Mouse (Mus musculus) embryonic facial prominence, embryonic 12.5 days (tissue): ENCODE results near the gene D630039A03Rik. TPM values are rescaled to one million over a fixed set of nuclear protein-coding genes. Genes with fewer than 3 reads are reported as not detected.

ENCODE experiments used
- ATAC-seq: fragments of 200-750 bp; cut with Nextera tagmentation; 2 replicates; pipeline ENCODE4 v1.8.0; 2017; ENCODE audit not compliant: insufficient number of reproducible peaks, insufficient read depth, low FRiP score, low TSS enrichment
- H3K27ac ChIP-seq: fragments of 300-500 bp; sonication (generic); 2 replicates; pipeline ENCODE4 v1.5.1; 2016; ENCODE audit warnings: mild to moderate bottlenecking
- H3K27me3 ChIP-seq: fragments of 300-500 bp; sonication (generic); 2 replicates; pipeline ENCODE4 v1.6.1; 2016; ENCODE audit warnings: mild to moderate bottlenecking, moderate library complexity
- H3K36me3 ChIP-seq: fragments of 300-500 bp; sonication (generic); 2 replicates; pipeline ENCODE4 v1.6.1; 2016; ENCODE audit warnings: mild to moderate bottlenecking
- H3K4me1 ChIP-seq: fragments of 300-500 bp; sonication (generic); 2 replicates; pipeline ENCODE4 v1.6.1; 2016
- H3K4me2 ChIP-seq: fragments of 300-500 bp; sonication (generic); replicated peaks from 2 replicates; pipeline ENCODE4 v1.6.1; 2016; ENCODE audit warnings: mild to moderate bottlenecking, moderate library complexity
- H3K4me3 ChIP-seq: fragments of 300-500 bp; sonication (generic); 2 replicates; pipeline ENCODE4 v1.5.1; 2016; ENCODE audit warnings: mild to moderate bottlenecking
- H3K9ac ChIP-seq: fragments of 300-500 bp; sonication (generic); 2 replicates; pipeline ENCODE4 v1.6.1; 2016; ENCODE audit warnings: mild to moderate bottlenecking, moderate library complexity
- H3K9me3 ChIP-seq: fragments of 300-500 bp; sonication (generic); 2 replicates; pipeline ENCODE4 v1.6.1; 2016; ENCODE audit warnings: mild to moderate bottlenecking, moderate library complexity
- WGBS: fragments of 180-500 bp; shearing (Covaris S2); methylation state at CpG from one replicate; pipeline ENCODE4 v1.1.7; 2016; 5-methylcytosine and 5-hydroxymethylcytosine counted together
- polyA plus RNA-seq: library from polyadenylated mRNA; unstranded; fragments of >200 nt; fragmentation: Nextera tagmentation; extraction: Ambion mirVana; gene quantifications from 2 replicates; pipeline ENCODE4 v1.2.1, GENCODE M21; 2016

D630039A03Rik gene
- 0.13 and 0.43 TPM in 2 replicates for polyA plus RNA-seq

GRCm38 (mm10) chr4:57916201-57916661 is at the start of gene D630039A03Rik:
Gene D630039A03Rik (minus strand): TSS chr4:57916297.
- Histone ChIP-seq H3K4me3 (0 out of 2 replicates have a peak within 1 kb of the TSS, but pooled peaks have one; percentile 6), H3K4me1 (peaks cover 21% of the 10 kb centered on the region), H3K9me3 (no peaks in the 10 kb centered on the region), H3K36me3 (no peaks in the 10 kb centered on the region), H3K27me3 (no peaks in the 10 kb centered on the region), H3K27ac (no peak within 1 kb of the TSS), H3K9ac (no peak within 1 kb of the TSS), H3K4me2 (peak within 1 kb of the TSS; percentile 36)
- WGBS: 21% methylated on average over 9 of the region's 9 CpGs
- ATAC-seq: no peak

- no peaks in the 10 kb centered on the region for H3K27me3 ChIP-seq
- H3K4me3 ChIP-seq: no peak overlapping the region
- 94% methylated on average over 4 of the region's 4 CpGs for WGBS
- no peaks in the 10 kb centered on the region for H3K9me3 ChIP-seq
- no peaks in the 10 kb centered on the region for H3K36me3 ChIP-seq
- H3K4me2 ChIP-seq: no peak overlapping the region
- H3K9ac ChIP-seq: no peak overlapping the region
- no peak for ATAC-seq
- H3K4me1 ChIP-seq: no peaks in the 10 kb centered on the region
- no peak overlapping the region for H3K27ac ChIP-seq
These were observed 49.4 kb upstream of the D630039A03Rik start for GRCm38 (mm10) chr4:57965516-57965915.

- ATAC-seq: no peak
These were observed 48.0 kb upstream of the D630039A03Rik start for GRCm38 (mm10) chr4:57964143-57964542.

GRCm38 (mm10) chr4:57959056-57959455 is 43.0 kb upstream of the D630039A03Rik start:
- 87% methylated on average over 8 of the region's 8 CpGs for whole genome bisulfite sequencing
- ATAC-seq: no peak
- H3K4me1 ChIP-seq: peaks cover 24% of the 10 kb centered on the region
- no peak overlapping the region for H3K9ac ChIP-seq
- H3K4me2 ChIP-seq: no peak overlapping the region
- H3K9me3 ChIP-seq: no peaks in the 10 kb centered on the region
- no peaks in the 10 kb centered on the region for H3K27me3 ChIP-seq
- no peak overlapping the region for H3K4me3 ChIP-seq
- H3K27ac ChIP-seq: no peak overlapping the region
- H3K36me3 ChIP-seq: no peaks in the 10 kb centered on the region

More at GRCm38 (mm10) chr4:57964143-57964542, 48.0 kb upstream of the D630039A03Rik start:
- WGBS: 74% methylated on average over 1 of the region's 1 CpGs
- Histone ChIP-seq H3K36me3 (no peaks in the 10 kb centered on the region), H3K4me1 (no peaks in the 10 kb centered on the region), H3K9me3 (no peaks in the 10 kb centered on the region), H3K27ac (no peak overlapping the region), H3K9ac (no peak overlapping the region), H3K4me3 (no peak overlapping the region), H3K4me2 (no peak overlapping the region), H3K27me3 (no peaks in the 10 kb centered on the region)

GRCm38 (mm10) chr4:57958098-57958497 is 42.0 kb upstream of the D630039A03Rik start:
- ATAC-seq: no peak
- no peaks in the 10 kb centered on the region for H3K36me3 ChIP-seq
- no peaks in the 10 kb centered on the region for H3K9me3 ChIP-seq
- WGBS: 59% methylated on average over 9 of the region's 9 CpGs
- H3K4me1 ChIP-seq: peaks cover 30% of the 10 kb centered on the region
- no peak overlapping the region for H3K4me2 ChIP-seq
- H3K27me3 ChIP-seq: no peaks in the 10 kb centered on the region
- no peak overlapping the region for H3K4me3 ChIP-seq
- H3K9ac ChIP-seq: no peak overlapping the region
- no peak overlapping the region for H3K27ac ChIP-seq

GRCm38 (mm10) chr4:57957200-57958085 is 41.3 kb upstream of the D630039A03Rik start:
- Histone ChIP-seq H3K4me1 (peaks cover 30% of the 10 kb centered on the region), H3K36me3 (no peaks in the 10 kb centered on the region), H3K9me3 (no peaks in the 10 kb centered on the region), H3K9ac (0 out of 2 replicates have a peak overlapping the region, but pooled peaks have one; percentile 49), H3K27me3 (no peaks in the 10 kb centered on the region), H3K27ac (peak overlapping the region; percentile 94; the same call in 1 of the 2 replicates), H3K4me2 (peak overlapping the region; percentile 73), H3K4me3 (peak overlapping the region; percentile 85)
- no peak for ATAC-seq
- 38% methylated on average over 11 of the region's 11 CpGs for WGBS

- Histone ChIP-seq H3K4me2 (peak within 1 kb of the TSS; percentile 73), H3K27me3 (no peaks in the 10 kb centered on the region), H3K4me3 (peak within 1 kb of the TSS; percentile 85), H3K36me3 (peaks cover 9% of the 10 kb centered on the region), H3K27ac (peak within 1 kb of the TSS; percentile 94), H3K4me1 (peaks cover 30% of the 10 kb centered on the region), H3K9me3 (peaks cover 3% of the 10 kb centered on the region; the same call in 1 of the 2 replicates), H3K9ac (peak within 1 kb of the TSS; percentile 89)
- peak; percentile 98 for ATAC-seq
- WGBS: under 1% methylated on average over 71 of the region's 71 CpGs
These were observed 40.2 kb upstream of the D630039A03Rik start, which contains the start of gene Txn1 for GRCm38 (mm10) chr4:57956029-57956960. Gene Txn1 (minus strand): TSS chr4:57956411.

GRCm38 (mm10) chr4:57955544-57955958 is 39.5 kb upstream of the D630039A03Rik start:
- H3K36me3 ChIP-seq: peaks cover 16% of the 10 kb centered on the region
- WGBS: under 1% methylated on average over 25 of the region's 25 CpGs
- H3K9ac ChIP-seq: peak overlapping the region; percentile 89
- peak overlapping the region; percentile 73 for H3K4me2 ChIP-seq
- peak overlapping the region; percentile 92 for H3K27ac ChIP-seq
- peaks cover 3% of the 10 kb centered on the region; the same call in 1 of the 2 replicates for H3K9me3 ChIP-seq
- H3K4me1 ChIP-seq: peaks cover 30% of the 10 kb centered on the region
- H3K27me3 ChIP-seq: no peaks in the 10 kb centered on the region
- H3K4me3 ChIP-seq: peak overlapping the region; percentile 85
- ATAC-seq: peak; percentile 44

- Histone ChIP-seq H3K4me2 (peak overlapping the region; percentile 73), H3K9ac (peak overlapping the region; percentile 89), H3K4me3 (peak overlapping the region; percentile 85), H3K4me1 (peaks cover 30% of the 10 kb centered on the region), H3K27ac (peak overlapping the region; percentile 92; the same call in 1 of the 2 replicates), H3K9me3 (peaks cover 3% of the 10 kb centered on the region; the same call in 1 of the 2 replicates), H3K36me3 (peaks cover 22% of the 10 kb centered on the region), H3K27me3 (no peaks in the 10 kb centered on the region)
- no peak for ATAC-seq
- 73% methylated on average over 8 of the region's 8 CpGs for WGBS
These were observed 38.9 kb upstream of the D630039A03Rik start for GRCm38 (mm10) chr4:57954991-57955390.

- H3K9me3 ChIP-seq: peaks cover 3% of the 10 kb centered on the region; the same call in 1 of the 2 replicates
- H3K4me1 ChIP-seq: peaks cover 30% of the 10 kb centered on the region
- H3K27me3 ChIP-seq: no peaks in the 10 kb centered on the region
- no peak overlapping the region for H3K27ac ChIP-seq
- 73% methylated on average over 6 of the region's 6 CpGs for WGBS
- peaks cover 26% of the 10 kb centered on the region for H3K36me3 ChIP-seq
- no peak overlapping the region for H3K9ac ChIP-seq
- H3K4me2 ChIP-seq: peak overlapping the region; percentile 73
- ATAC-seq: no peak
- peak overlapping the region; percentile 85 for H3K4me3 ChIP-seq
These were observed 38.5 kb upstream of the D630039A03Rik start for GRCm38 (mm10) chr4:57954580-57954979.

GRCm38 (mm10) chr4:57953796-57954195 is 37.7 kb upstream of the D630039A03Rik start:
- Histone ChIP-seq H3K9me3 (peaks cover 3% of the 10 kb centered on the region; the same call in 1 of the 2 replicates), H3K4me3 (no peak overlapping the region), H3K4me2 (0 out of 2 replicates have a peak overlapping the region, but pooled peaks have one; percentile 15), H3K36me3 (peaks cover 33% of the 10 kb centered on the region), H3K4me1 (peaks cover 30% of the 10 kb centered on the region), H3K9ac (no peak overlapping the region), H3K27ac (no peak overlapping the region), H3K27me3 (no peaks in the 10 kb centered on the region)
- ATAC-seq: no peak
- WGBS: 84% methylated on average over 7 of the region's 7 CpGs
